Mouse (Mus musculus) regulatory T cell (primary cell): ENCODE measurements at regions not wholly inside any gene's neighbourhood (a gene's known extent, or its start where the extent isn't known, plus 50 kb on each side); places are given as distances from the start of the nearest gene placed in this dataset.

Source experiments
- in situ Hi-C: fragments of 300-600 bp; cut with MboI, MseI; formaldehyde crosslinking; loops from one replicate; pipeline ENCODE4 v1.15.1; 2025; ENCODE audit warnings: high pct_unique_total_duplicates

- in situ Hi-C loops: no loop called here
Observed at GRCm38 (mm10) chr16:86812692-86813091, 541.3 kb upstream of the N6amt1 start.

GRCm38 (mm10) chr16:86808644-86809324 lies 545.2 kb upstream of the N6amt1 start:
- in situ Hi-C loops: no loop called here

- in situ Hi-C loops: no loop called here
Observed at GRCm38 (mm10) chr16:86806374-86806773, 547.6 kb upstream of the N6amt1 start.

- in situ Hi-C loops: no loop called here
Observed at GRCm38 (mm10) chr16:86776086-86776485, 577.9 kb upstream of the N6amt1 start.

- in situ Hi-C loops: no loop called here
Observed at GRCm38 (mm10) chr16:86772586-86772985, 581.4 kb upstream of the N6amt1 start.

- in situ Hi-C loops: no loop called here
Observed at GRCm38 (mm10) chr16:86768912-86769311, 585.1 kb upstream of the N6amt1 start.

- in situ Hi-C loops: no loop called here
Observed at GRCm38 (mm10) chr16:86768355-86768754, 585.6 kb upstream of the N6amt1 start.

- in situ Hi-C loops: no loop called here
Observed at GRCm38 (mm10) chr16:86765974-86766373, 588.0 kb upstream of the N6amt1 start.

GRCm38 (mm10) chr16:86741236-86741635 lies 612.7 kb upstream of the N6amt1 start:
- in situ Hi-C loops: no loop called here

GRCm38 (mm10) chr16:86718982-86719771 lies 634.8 kb upstream of the N6amt1 start:
- in situ Hi-C loops: no loop called here

- in situ Hi-C loops: no loop called here
Observed at GRCm38 (mm10) chr16:86718353-86718752, 635.6 kb upstream of the N6amt1 start.

- in situ Hi-C loops: no loop called here
Observed at GRCm38 (mm10) chr16:86701700-86702099, 652.3 kb upstream of the N6amt1 start.

GRCm38 (mm10) chr16:86694497-86694896 lies 659.5 kb upstream of the N6amt1 start:
- in situ Hi-C loops: no loop called here

GRCm38 (mm10) chr16:86659154-86659553 lies 694.8 kb upstream of the N6amt1 start:
- in situ Hi-C loops: no loop called here

GRCm38 (mm10) chr16:86647316-86647715 lies 706.7 kb upstream of the N6amt1 start:
- in situ Hi-C loops: no loop called here

GRCm38 (mm10) chr16:86646753-86647152 lies 707.2 kb upstream of the N6amt1 start:
- in situ Hi-C loops: no loop called here

- in situ Hi-C loops: no loop called here
Observed at GRCm38 (mm10) chr16:86645436-86645835, 708.5 kb upstream of the N6amt1 start.

GRCm38 (mm10) chr16:86644912-86645312 lies 709.1 kb upstream of the N6amt1 start:
- in situ Hi-C loops: no loop called here

GRCm38 (mm10) chr16:86604166-86604565 lies 702.5 kb upstream of the Adamts5 start:
- in situ Hi-C loops: no loop called here

- in situ Hi-C loops: no loop called here
Observed at GRCm38 (mm10) chr16:86594992-86595391, 693.4 kb upstream of the Adamts5 start.

GRCm38 (mm10) chr16:86586044-86586443 lies 684.4 kb upstream of the Adamts5 start:
- in situ Hi-C loops: no loop called here

GRCm38 (mm10) chr16:86578281-86578680 lies 676.7 kb upstream of the Adamts5 start:
- in situ Hi-C loops: loop anchor here (10.0 kb wide), 1 partner anchor 403 kb away; no protein-coding TSS in a partner anchor

- in situ Hi-C loops: no loop called here
Observed at GRCm38 (mm10) chr16:86547465-86548043, 645.9 kb upstream of the Adamts5 start.
